Mouse (Mus musculus) bone marrow macrophage, adult 2 months (primary cell): ENCODE measurements at regions not wholly inside any gene's neighbourhood (a gene's known extent, or its start where the extent isn't known, plus 50 kb on each side); places are given as distances from the start of the nearest gene placed in this dataset.

Experiments
- CTCF ChIP-seq: IDR thresholded peaks from 2 replicates; pipeline ENCODE4 v1.5.1; 2012; ENCODE audit warnings: low read depth, mild to moderate bottlenecking, low read length, moderate library complexity
- POLR2A ChIP-seq: IDR thresholded peaks from 2 replicates; pipeline ENCODE4 v1.6.1; 2012; ENCODE audit warnings: mild to moderate bottlenecking, low read depth, low read length, borderline replicate concordance

- no peak for TF ChIP-seq CTCF
- TF ChIP-seq POLR2A, result no peak
Measured at GRCm38 (mm10) chr10:98259283-98259682, 532.7 kb upstream of the C030005K15Rik start.
